Mouse (Mus musculus) T-helper 1 cell (primary cell): Measurements from ENCODE around the gene Irgm1.
"Not testable (repeated sequence)": the region's sequence is repeated elsewhere in the genome, so short reads cannot be mapped to it uniquely, and the experiment has no call there.

Experiments used
- in situ Hi-C: fragments of 300-600 bp; cut with MboI, MseI; formaldehyde crosslinking; loops from one replicate; pipeline ENCODE4 v1.15.1; 2025; ENCODE audit warnings: high pct_unique_total_duplicates

Gene Irgm1

GRCm38 (mm10) chr11:48862784-48863319, 8.6 kb downstream of the Irgm1 start:
- in situ Hi-C loops: loop anchor here (10.0 kb wide), 1 partner anchor 412 kb away; the partner anchor contains the start of gene Olfr1393

DNA sequence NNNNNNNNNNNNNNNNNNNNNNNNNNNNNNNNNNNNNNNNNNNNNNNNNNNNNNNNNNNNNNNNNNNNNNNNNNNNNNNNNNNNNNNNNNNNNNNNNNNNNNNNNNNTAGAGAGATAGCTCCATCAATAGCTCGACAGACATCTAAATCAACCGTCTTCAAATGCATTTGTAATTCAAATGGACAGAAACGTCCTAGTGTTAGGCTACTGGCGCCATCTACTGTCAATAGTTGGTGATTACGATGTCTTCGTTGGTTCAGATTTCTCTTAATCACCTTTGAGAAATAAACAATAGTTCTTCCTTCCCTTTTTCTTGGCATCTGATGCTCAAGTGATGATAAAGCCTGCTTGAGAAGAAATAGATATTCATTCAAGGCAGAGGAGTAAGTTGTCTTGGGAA, 12.5 kb downstream of the Irgm1 start:
- in situ Hi-C loops: no loop called here

GRCm38 (mm10) chr11:48853474-48854180, 17.9 kb downstream of the Irgm1 start:
- in situ Hi-C loops: loop anchor here (5.0 kb wide), 1 partner anchor 66 kb away; no protein-coding TSS in a partner anchor

GRCm38 (mm10) chr11:48852624-48853473, 18.6 kb downstream of the Irgm1 start:
- in situ Hi-C loops: loop anchor here (5.0 kb wide), 1 partner anchor 66 kb away; no protein-coding TSS in a partner anchor

DNA sequence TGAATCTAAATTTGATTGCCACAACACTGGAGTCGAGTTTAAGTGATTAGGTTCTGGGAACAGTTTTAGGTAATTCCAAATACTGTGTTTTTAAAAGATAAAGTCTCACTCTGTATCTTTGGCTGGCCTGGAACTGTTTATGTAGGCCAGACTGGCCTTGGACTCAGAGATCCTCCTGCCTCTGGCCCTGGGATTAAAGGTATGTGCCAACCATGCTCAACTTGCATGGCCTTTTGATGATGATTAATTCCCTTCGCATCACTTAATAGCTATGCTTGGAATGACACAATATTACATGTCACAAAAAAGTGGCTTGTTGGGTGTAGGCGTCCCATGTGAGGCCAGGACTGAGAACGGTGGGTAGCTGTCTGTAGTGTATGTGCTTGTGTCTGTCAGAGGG, 19.3 kb downstream of the Irgm1 start:
- in situ Hi-C loops: loop anchor here (5.0 kb wide), 1 partner anchor 65 kb away; no protein-coding TSS in a partner anchor

DNA sequence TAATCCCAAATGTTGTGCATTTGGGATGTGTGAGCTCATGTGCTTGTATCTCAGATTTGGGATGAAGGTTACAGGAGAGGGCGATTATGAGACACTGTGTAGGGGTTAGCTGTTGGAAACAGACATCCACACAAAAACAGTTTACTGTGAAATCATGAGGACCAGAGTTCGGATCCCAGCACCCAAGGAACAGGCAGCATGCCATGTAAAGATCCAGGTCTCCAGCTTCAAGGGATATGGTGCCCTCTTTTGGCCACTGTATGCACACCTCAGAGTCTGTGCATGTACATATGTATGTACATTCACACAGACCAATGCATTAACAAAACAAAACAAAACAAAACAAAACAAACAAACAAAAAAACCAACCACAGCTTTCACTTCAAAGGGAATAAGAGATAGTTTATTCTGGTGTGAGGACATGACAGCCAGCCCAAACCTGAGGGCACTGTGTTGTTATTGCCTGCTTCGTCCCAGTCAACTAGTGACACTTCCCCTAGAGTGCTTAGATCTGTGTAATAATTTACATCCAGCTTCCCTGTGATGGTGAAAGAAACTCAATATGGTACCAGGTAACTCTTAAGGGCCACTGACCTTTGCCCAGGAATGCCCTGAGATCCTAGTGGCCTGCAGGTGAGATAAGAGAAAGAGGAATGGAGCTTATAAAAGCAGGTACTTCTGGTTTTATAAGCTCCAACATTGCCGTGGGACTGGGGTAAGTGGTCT, 20.1 kb downstream of the Irgm1 start:
- in situ Hi-C loops: loop anchor here (5.0 kb wide), 1 partner anchor 64 kb away; no protein-coding TSS in a partner anchor

DNA sequence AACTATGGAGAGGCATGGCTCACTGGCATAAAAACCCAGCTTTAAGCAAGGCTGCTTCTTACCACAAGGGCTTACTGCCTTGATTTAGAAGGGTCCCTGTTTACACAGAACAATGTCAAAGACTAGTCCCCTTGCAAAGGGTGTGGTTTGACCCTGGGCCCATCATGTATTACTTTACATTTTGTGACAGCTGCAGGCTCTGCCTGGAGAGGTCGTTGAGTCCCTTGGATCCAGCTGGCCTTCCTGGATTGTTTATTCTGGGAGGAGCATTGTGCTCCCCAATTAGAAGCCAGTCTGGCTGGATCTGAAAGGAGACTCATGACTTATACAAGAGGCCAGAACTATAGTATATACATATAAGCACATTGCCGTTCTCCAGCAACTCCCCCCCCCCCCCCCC, 21.2 kb downstream of the Irgm1 start:
- in situ Hi-C loops: loop anchor here (5.0 kb wide), 1 partner anchor 63 kb away; no protein-coding TSS in a partner anchor

DNA sequence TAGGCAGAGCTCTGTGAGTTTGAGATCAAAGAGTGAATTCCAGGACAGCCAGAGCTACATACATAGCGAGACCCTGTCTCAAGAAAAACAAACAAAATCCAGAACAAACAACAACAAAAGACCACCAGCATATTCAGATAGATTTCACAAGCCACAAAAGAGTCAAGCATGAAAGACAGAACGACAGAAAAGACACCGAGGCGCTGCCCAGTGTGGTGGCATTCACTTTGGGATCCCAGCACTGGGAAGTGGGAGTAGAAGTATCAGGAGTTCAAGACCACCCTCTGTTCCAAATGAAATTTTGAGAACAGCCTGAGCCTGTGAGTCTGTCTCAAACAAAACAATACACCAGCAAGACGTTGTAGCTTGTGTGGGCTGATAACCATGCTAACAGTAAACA, 24.6 kb downstream of the Irgm1 start:
- in situ Hi-C loops: no loop called here

DNA sequence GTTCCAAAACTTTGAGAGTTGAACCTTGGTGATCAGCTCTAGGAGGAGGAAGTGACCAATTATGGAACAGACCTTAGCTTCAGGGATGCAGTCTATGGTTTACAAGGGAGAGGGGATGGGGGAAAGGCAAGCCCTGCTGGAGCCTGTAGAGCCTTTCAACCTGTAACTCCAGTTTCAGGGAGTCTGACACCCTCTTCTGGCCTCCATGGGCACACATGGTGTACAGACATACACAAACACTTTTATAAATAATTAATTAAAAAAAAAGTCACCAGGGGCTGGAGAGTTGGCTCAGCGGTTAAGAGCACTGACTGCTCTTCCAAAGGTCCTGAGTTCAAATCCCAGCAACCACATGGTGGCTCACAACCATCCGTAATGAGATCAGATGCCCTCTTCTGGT, 25.1 kb downstream of the Irgm1 start:
- in situ Hi-C loops: not testable (repeated sequence)

DNA sequence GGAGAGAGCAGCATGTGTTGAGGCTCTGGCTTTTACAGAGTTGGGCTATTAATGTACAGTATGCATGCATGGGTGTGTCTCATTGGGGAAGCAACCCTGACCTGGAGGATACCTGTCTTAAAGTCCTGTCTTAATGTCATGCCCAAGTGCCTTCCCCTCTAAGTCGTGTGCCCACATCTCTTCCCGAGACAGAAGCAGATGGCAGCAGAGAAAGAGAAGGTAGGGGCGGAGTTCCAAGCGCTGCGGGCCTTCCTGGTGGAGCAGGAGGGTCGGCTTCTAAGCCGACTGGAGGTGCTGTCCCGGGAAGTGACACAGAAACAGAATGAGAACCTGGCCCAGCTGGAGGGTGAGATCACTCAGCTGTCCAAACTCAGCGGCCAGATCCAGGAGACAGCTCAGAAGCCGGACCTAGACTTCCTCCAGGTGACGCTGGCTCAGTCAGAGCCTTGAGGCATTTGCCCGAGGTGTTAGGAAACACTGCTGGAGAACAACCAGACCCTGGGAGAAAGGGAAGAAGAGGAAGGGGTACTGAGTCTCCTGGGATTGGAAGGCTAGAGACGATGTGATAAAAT, 26.2 kb downstream of the Irgm1 start:
- in situ Hi-C loops: no loop called here

GRCm38 (mm10) chr11:48844309-48844708, 27.2 kb downstream of the Irgm1 start:
- in situ Hi-C loops: no loop called here

DNA sequence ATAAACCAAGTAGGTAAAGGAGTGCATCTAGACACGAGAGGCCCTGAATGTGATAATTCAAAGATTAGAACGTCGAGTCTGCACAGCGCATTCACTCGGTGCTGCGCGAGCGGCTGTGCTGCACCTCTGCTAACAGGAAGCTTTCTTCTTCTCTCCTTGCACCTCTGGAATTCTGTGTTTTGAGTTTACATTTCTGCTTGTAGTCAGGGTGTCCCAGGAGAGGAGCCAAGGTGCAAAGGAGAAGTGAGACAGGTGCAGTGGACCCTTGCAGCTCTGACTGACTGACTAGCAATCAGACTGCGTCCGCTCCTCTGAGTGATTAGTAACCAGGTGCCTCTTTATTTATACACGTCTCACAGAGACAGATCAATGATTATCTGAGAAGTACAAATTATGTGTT, 28.3 kb downstream of the Irgm1 start:
- in situ Hi-C loops: no loop called here

DNA sequence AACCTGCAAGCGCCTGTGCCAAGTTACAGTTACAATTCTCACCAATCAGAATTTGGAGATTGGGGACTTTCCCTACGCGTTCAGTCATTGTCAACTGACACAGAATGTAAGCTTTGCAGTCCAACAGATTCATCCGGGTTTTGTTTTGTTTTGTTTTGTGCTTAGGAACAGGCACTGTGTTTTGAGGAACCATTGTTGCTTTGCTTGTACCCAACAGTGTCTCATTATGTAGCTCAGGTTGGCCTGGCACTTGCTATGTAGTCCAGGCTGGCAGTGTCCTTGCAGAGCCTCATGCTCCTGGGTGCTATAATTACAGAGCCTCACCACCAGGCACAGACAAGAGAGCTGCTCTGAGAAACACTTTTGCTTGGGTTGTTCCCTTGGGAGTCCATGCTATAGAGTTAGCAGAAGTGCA, 29.1 kb downstream of the Irgm1 start:
- in situ Hi-C loops: no loop called here

- in situ Hi-C loops: no loop called here
These were observed 30.3 kb downstream of the Irgm1 start for GRCm38 (mm10) chr11:48841213-48841612.

- in situ Hi-C loops: no loop called here
These were observed 30.7 kb downstream of the Irgm1 start for GRCm38 (mm10) chr11:48840805-48841204.

- in situ Hi-C loops: no loop called here
These were observed 32.4 kb downstream of the Irgm1 start for GRCm38 (mm10) chr11:48838879-48839680.

- in situ Hi-C loops: no loop called here
These were observed 33.2 kb downstream of the Irgm1 start for GRCm38 (mm10) chr11:48838181-48838797.

GRCm38 (mm10) chr11:48837310-48838180, 33.9 kb downstream of the Irgm1 start:
- in situ Hi-C loops: no loop called here

DNA sequence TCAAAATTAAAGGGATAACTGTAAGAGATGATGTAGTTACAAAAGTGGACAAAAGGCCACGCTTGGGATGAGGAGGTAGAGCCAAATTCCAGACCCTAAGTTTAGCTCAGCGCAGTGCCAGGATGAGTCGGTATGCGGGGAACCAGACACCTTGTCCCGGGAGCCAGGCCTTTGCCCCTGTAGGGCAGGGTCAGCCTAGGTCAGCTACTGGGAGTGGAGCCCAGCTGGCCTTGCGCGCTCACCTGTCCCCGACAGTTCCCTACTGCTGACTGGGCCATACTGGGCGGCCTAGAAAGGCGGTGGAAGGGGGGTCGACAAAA, 34.5 kb downstream of the Irgm1 start:
- in situ Hi-C loops: no loop called here
